Mouse (Mus musculus) brain, embryonic 18.5 days (tissue): ENCODE measurements at regions not wholly inside any gene's neighbourhood (a gene's known extent, or its start where the extent isn't known, plus 50 kb on each side); places are given as distances from the start of the nearest gene placed in this dataset.

Source experiments
- DNase-seq: peaks from one replicate; pipeline ENCODE4 v3.0.0-alpha.2; 2012; ENCODE audit warnings: low read depth, low spot score

DNA sequence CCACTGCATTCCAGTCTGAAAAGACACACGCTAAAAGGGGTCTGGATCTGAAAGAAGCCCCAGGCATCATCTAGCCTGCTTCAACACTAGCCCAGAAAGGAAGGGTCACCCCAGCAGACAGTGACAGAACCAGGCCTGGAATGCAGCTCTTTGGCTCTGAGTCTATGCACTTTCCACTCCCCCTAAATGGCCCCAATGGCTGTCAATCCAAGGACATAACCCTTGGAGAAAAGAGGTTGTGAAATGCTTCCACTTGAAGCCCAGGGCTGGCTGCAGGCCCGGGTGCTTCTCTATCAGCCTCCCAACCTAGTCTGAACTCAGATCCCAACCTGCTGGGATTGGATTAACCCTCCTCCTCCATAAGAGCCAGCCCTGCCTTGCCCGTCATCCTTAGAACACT lies 194.6 kb upstream of the Bcl6 start:
- no peak for DNase-seq

DNA sequence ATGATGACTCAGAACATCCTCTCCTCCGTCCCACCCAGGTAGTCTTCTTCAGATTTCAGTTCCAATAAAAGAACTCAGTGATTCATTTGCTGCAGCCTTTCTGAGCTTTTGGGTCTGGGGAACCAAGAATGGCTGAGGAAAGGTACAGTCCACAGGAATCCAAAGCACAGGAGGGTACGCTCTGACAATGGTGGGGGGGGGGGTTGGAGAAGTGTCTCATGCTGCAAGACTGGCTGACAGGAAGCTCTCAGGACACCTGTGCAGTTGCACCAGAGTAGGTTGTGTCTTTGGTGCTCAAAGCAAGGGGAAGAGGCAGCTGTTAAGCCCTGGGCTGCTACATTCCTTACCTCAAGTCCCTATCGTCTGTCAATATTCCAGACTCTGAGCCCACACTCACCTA lies 192.7 kb upstream of the Bcl6 start:
- no peak for DNase-seq

DNA sequence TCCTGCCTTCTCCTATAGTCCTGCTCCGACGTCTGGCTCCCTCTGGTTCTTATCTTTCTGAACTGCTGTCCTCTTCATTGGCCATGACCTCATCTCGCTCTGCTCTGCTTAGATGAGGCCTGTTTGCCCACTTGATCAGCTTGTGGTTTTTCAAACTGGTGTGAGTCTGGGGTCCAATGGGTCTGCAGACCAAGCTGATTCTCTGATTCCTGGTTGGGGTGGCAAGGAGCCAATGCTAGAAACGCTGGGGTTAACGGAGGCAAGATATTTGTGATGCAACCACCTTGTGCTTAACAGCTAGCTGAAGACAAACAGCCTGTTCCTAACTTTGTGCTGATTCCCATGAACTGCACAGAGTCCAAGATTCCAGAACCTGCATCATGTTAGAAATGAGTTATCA lies 192.0 kb upstream of the Bcl6 start:
- DNase-seq = no peak

DNA sequence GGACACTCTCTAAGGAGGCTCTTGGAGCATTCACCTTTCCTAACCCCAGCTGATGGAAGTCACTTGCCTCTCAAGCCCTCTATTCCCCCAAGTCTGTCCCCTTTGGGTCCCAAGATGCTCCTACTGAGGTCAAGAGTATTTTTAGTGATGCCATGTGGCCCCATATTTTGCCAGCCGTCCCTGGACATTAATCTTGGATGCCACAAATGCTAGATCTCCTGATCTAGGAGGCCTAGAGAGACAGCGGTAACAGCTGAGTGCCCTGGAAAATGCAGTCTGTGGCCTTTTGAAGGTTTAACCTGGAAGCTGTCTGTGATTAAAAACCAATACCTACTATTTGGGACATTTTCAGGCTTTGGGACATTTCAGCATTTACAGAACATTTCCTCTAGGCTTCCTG lies 188.9 kb upstream of the Bcl6 start:
- no peak for DNase-seq

DNA sequence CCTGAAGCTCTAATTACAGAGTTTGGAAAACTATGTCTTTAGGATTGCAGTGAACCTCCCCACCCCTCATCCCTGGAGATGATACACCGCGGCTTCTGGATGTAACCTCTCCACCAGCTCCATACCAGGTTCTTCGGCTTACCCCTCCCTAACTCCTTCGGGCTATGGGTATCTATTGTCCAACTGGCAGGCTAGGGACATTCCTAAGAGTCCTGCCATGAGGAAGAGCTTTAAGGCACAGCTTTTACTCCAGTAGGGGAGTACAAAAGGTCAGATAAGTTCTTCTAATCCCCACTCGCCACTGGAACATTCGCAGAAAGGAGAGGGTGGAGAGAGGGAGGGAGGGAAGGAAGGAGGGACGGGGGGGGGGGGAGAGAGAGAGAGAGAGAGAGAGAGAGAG lies 188.5 kb upstream of the Bcl6 start:
- DNase-seq = no peak

DNA sequence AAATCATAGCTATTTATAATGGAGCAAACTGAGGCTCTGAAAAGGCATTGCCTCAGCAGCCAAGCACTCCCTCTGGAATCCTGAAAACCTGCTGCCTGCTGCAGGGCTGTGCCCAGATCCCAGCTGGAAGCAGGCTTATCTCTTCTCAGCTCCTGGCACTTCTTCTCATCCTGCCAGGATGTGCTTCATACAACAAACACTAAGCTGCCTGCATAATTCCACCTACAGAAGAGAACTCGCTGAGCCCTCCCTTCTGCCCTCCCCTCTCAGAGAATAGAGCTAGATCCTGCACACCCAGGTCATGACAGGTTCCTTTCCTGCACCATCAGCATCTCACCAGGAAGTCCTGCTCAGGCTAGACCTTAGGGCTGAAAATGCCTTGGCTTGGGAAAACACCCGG lies 187.4 kb upstream of the Bcl6 start:
- DNase-seq = no peak

DNA sequence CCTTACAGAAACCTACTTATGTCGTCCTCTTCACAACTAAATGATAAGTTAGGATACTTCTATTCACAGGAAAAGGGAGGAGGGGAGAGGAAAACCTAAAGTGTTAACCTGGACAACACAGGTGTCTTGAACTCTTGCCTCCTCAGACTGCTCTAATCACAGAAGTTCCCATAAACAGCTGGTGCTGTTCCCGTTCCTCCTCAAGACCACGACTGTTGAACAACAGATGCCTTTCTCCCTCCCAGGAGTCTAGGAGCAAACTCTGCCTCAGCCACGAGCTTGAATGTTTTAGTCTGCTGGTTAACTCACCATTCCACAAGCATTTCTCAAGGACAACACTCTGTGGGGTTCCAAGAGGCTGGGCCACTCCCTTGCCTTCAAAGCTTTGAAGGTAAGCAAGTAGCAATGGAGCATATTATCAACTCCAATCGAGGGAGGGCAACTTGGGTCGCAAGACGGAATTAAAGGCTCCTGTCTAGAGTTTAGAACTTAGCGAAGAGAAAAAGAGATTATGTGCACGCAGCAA lies 186.6 kb upstream of the Bcl6 start:
- DNase-seq = no peak

DNA sequence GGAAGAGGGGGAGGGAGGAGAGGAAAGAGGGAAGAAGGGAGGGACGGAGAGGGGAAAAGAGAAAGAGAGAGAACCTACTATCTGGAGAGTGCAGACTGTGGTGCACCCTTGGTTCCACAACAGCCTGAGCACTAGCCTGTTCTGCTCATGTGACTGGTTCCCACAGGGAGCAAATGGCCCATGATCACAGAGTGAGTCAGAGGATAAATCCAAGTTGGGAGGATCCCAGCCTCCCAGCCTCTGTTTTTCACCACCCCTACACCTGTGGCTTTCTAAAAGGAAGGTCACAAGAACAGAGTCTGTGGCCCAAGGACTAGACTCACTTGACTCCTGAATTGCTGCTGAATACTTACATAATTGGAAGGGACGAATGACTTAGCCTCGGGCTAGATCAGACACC lies 185.9 kb upstream of the Bcl6 start:
- no peak for DNase-seq

DNA sequence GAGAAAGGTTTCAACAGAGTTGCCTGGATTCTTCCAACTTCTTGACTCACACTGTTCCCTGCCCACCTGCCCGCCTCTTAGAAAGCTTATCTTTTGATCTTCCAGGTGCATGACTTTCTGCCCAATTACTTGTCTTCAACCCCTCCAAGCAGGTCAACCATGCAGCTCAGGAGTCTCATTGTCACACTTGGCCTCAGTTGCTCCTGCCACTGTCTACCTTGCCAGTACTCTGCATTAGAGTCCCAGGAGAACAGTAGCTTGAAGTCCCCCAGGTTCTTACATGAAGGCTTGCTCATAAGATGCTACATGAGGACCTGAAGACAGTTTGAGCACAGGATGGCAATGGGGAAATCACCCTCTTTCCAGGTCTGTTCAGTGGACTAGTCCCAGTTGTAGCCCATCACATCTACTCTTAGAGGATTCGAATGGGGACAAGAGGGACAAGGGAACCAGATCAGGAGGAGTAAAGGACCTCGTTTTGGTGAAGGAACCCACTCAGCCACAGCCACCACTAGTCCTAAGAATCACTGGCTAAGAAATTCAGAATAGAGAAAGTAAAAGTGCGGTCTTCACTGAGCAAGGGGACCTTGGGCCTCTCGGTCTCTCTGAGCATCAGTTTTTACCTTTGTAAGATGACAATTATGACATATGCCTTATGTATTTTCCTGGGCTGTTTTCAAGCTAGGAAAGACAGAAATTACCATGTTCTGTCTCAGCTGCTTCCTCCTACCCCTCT lies 185.3 kb upstream of the Bcl6 start:
- DNase-seq = no peak

DNA sequence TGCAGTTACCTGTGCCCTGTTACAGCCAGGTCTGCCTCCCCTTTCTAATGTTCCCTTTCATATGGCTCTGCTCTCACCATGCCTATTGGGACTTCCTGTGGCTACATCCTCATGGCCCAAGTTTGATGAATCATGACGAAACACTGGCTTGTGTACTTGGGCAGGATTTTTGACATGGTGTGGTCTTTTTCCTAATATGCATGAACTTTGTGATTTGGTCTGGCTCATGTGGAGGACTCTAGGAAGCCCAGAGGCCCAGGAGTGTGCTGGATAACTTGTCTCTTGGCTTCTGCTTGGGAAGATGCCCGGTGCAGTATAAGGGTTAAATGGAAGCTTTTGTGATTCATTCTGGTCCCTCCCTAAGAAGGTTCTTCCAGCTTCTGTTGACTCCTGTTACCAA lies 184.0 kb upstream of the Bcl6 start:
- no peak for DNase-seq

DNA sequence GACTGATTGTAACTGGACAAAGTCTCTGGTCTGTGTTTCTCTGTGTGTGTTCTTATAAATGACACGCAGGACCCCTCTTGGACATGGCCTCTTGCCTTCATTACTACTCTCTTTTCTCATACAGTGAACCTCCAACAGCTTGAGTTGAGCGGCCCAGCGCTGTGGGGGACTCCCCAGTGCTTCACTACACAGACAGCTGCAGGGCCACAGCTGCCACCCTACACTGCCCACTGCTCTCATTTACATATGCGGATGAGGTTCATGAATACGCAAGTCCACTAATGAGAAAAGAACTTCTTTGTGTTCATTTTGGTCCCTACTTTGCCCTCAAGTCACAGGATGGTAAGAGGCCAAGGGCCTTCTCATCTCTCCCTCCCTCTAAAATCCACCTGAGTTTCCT lies 183.4 kb upstream of the Bcl6 start:
- DNase-seq = no peak

DNA sequence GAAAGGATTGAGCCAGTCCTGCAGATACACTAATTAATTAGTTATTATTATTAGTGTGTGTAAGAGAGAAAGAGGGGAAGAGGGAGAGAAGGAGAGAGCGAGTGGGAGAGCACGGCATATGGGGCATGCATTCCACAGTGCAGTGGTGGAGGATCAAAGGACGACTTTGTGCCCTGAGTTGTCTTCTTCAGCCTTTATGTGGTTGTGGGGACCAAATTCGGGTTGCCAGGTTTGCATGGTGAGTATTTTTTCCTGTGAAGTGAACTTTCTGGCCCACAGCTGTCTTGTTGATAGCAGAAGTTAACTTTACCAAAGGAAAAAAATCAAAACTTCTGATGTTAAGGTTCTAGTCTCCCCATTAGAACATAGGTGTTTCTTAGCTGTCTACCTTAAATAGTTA lies 182.5 kb upstream of the Bcl6 start:
- no peak for DNase-seq

DNA sequence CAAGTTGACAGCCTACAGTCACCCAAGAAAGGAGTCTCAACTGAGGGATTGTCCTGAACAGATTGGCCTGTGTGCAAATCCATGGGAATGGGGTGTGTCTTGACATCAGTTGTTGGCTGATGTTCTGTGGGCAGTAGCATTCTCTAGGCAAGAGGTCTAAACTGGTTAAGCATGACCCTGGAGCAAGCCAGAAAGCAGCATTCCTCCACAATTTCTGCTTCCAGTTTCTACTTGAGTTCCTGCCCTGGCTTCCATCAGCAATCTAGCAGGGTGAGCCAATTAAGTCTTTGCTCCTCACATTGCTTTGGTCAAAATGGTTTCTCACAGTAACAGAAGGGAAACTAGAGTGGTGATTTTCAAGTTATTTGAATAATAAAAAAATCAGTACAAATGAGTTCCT lies 177.8 kb upstream of the Bcl6 start:
- DNase-seq = no peak

DNA sequence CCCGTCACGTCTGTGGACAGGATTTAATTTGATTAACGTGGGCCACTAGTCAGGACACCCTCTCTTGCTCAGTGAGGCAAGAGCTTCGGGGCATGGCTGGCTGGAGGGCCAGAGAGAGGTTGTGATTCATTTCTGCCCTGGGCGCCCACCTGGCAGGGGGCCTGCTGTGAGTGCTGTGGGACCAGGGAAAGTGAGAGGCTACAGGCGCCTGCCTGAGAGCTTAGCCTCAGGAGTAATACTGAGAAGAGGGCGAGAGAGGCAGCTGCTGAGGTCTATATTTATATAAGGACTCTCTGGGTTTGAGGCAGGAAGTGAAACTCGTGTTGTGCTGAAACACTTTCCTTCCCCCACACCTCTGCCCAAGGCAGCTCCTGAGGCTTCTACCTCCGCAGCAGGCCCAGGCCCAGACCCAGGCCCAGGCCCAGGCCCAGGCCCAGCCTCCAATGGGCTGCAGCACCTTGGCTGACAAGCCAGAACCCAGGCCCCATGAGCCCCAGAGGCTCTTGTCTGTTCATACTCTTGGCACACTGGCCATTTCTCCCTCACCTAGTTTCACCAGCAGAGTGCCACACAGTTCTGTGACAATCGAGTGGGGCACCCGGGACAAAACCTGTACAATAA lies 176.9 kb upstream of the Bcl6 start:
- DNase-seq = no peak

DNA sequence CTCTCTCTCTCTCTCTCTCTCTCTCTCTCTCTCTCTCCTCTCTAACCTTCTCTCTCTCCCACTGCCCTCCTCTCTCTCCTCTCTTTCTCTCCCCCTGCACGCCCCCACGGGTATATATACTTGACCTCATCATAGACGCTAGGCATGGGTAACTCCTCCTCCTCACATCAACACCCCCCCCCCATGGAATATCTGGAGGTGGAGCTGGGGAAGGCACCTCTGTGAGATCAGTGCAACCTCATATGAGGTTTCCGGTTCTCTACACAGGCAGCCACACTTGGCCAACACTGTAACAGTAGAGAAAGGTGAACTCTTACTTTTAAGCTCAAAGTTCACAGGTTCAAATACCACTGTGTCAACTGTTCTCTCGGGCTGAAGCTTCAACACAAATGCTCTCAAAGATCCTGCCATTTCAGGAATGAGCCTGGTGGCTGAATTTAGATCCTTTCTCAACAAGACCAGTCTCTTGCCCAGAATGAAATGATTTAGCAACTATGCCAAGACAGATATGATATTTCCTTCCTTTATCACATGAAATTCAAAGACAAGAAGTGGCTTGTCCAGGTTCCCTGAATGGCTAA lies 172.1 kb upstream of the Bcl6 start:
- DNase-seq = no peak

DNA sequence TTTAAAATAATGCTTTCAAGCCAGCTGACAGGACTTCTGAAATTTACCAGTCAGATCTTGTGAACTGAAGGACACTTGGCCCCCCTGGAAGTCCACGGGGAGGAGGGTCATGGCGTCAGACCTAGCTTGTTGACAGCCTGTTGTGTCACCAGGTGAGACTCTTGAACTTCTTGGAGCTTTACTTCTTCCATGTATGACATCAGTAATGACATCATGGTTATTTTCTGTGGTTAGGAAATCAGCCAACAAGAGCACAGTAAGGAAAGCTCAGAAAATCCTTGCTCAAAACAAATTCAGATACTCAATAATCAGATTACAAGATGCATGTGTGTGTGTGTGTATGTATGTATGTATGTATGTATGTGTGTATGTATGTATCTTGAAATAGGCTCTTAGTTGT lies 170.7 kb upstream of the Bcl6 start:
- DNase-seq = no peak

DNA sequence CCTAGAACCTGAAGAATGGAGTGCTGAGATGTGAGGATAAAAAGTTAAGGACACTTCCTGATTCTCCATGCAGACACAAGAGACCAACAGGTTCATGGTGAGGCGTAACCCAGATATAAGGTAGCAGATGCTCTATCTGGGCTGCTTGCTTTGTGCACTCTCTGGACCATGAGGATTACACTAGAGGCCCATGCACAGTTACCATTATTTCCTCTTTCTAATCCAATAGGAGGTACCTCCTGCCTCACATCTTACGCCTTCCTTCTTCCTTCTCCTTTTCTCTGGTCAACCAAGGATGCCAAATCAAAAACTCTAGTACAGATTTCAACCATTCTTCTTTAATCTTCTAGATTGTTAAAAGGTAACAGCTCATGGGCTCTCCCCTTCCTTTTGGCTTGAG lies 169.1 kb upstream of the Bcl6 start:
- DNase-seq = no peak

DNA sequence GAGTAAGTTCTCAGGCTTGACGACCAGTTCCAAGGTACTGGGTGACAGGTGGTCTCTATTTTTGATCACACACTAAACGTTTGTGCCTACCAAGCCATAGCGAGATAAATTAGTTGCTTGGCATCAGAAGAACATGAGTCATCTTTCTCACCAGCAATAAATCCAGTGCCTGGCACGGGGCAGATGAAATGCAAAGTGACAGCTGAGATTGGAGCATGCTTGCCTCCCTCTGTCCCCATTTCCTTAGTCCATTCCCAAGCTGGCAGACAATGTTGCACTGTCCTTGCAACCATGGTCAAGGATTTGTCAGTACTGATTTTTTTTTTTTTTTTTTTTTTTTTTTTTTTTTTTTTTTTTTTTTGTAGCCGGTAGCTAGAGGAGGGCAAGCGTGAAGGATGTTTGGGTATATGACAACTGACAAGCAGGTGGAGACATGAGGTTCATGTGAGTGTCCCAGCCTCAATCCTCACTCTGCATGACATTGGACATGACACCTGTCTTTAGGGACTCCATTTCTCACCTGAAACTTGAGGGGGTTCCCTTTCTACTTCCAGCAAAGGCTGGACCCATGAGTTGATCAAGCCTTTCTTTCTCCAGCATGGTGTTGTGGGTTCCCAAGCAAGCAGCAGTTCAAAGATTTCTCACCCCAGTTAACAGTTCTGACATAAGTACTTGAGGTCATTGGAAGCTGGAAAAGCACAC lies 168.2 kb upstream of the Bcl6 start:
- DNase-seq = no peak

DNA sequence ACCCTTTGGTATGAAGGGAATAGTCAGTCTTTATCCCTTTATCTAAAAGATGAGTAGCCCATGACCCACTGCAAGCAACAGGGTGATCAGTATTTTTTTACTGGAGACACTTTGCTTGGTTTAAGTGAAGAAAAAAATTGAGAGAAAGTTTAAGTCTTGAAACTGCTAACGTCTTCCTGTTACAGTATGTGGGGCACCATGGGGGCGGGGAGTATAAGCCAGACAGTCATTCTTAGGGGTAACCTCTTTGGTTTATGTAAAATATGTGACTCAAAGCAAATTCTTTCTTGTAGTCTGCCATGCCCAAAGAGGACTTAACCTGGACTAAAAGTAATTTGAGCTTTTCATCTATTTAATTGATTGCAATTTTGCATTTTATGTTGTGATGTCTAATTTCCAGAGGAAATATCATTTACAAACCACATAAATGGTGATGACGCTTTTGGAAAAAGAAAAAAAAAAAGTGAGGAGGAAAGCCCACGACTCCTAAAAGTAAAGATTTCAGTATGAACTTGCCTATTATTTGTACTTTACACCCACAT lies 166.2 kb upstream of the Bcl6 start:
- DNase-seq = no peak

DNA sequence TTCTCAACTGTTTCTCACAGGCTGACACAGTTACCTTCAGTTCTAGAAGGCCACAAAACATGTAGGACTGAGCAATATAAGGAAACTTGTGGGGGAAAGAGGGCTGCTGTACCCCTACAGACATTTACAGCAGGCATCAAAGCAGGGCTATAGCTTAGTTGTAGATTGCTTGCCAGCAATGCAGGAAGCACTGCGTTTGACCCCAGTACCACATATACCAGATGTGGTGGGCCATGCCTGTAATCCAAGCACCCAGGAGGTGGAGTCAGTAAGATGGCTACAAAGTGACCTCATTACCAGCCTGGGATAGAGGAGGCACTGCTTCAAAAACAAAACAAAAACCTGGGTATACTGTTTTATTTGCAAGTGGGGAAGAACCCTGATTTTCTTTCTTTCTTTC lies 165.3 kb upstream of the Bcl6 start:
- no peak for DNase-seq

DNA sequence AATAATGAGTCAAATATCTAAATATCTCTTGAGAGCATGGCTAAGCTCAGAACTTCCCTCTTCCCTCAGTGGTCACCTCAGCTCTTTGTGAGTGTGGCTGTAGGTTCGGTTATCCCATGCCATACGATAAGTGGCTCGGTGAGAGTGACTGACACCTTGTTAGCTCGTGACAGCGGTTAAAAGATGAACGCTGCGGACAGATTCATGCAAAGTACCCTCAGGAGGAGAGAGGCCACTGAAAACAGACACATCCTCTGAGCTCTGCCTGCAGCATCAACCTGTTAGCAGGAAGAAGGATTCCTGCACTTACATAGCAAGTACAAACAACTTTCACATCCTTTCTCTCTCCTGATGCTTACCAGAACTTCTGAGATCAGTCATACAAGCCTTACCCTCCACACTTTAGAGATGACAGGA lies 163.2 kb upstream of the Bcl6 start:
- no peak for DNase-seq

DNA sequence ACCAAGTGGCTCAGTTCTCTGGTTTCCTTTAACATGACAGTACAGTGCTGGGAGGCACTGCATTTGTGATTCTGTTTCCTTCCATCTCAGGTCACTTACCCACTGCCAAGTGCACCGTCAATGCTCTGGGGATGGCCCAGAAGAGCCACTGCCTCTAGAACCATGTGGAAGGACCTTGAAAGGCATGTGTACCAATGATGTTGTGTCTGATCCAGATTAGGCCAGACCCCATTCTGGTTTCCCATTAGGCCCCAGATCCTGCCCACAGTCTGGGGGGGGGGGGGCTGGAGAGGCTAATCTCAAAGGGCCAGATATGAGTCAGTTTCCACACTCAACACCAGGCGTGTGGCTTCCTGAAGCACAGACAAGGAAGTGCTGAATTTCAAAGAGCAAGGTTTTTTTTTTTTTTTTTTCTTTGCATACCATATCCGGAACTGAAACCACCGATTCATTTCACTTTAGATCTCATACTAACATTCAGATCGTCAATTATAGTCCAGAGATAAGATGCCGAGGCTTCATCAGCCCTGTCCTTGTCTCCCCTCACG lies 162.6 kb upstream of the Bcl6 start:
- no peak for DNase-seq
